Mouse (Mus musculus) forebrain, postnatal 0 days (tissue): ENCODE results near the gene Steap2. TPM values are rescaled to one million over a fixed set of nuclear protein-coding genes. Genes with fewer than 3 reads are reported as not detected.
A peak's percentile ranks its signal among the peaks of the same experiment; 100 is the strongest.

ENCODE experiments used
- ATAC-seq: fragments of 200-750 bp; cut with Nextera tagmentation; 2 replicates; pipeline ENCODE4 v1.8.0; 2017; ENCODE audit warnings: mild to moderate bottlenecking, moderate library complexity
- DNase-seq: peaks from one replicate; pipeline ENCODE4 v3.0.0-alpha.2; 2015
- H3K27ac ChIP-seq: fragments of 300-500 bp; sonication (generic); 2 replicates; pipeline ENCODE4 v1.5.1; 2014; ENCODE audit warnings: low read depth, mild to moderate bottlenecking, antibody characterized with exemption, low read length, moderate library complexity, mixed read lengths
- H3K27me3 ChIP-seq: fragments of 300-500 bp; sonication (generic); 2 replicates; pipeline ENCODE4 v1.6.1; 2014; ENCODE audit warnings: mild to moderate bottlenecking, low read length, mixed read lengths; ENCODE audit not compliant: insufficient read depth
- H3K36me3 ChIP-seq: fragments of 300-500 bp; sonication (generic); 2 replicates; pipeline ENCODE4 v1.6.1; 2014; ENCODE audit warnings: mild to moderate bottlenecking, moderate library complexity; ENCODE audit not compliant: insufficient read depth
- H3K4me1 ChIP-seq: fragments of 300-500 bp; sonication (generic); 2 replicates; pipeline ENCODE4 v1.6.1; 2014; ENCODE audit warnings: antibody characterized with exemption; ENCODE audit not compliant: insufficient read depth
- H3K4me2 ChIP-seq: fragments of 300-500 bp; sonication (generic); 2 replicates; pipeline ENCODE4 v1.6.1; 2014; ENCODE audit warnings: low read depth, mild to moderate bottlenecking, moderate library complexity
- H3K4me3 ChIP-seq: fragments of 300-500 bp; sonication (generic); 2 replicates; pipeline ENCODE4 v1.5.1; 2014; ENCODE audit warnings: low read depth, low read length, mixed read lengths
- H3K9ac ChIP-seq: fragments of 300-500 bp; sonication (generic); 2 replicates; pipeline ENCODE4 v1.6.1; 2014; ENCODE audit warnings: mild to moderate bottlenecking
- H3K9me3 ChIP-seq: fragments of 300-500 bp; sonication (generic); 2 replicates; pipeline ENCODE4 v1.6.1; 2016; ENCODE audit warnings: low read length
- CTCF ChIP-seq: sonication (generic); IDR thresholded peaks from 2 replicates; pipeline ENCODE4 v1.5.1; 2016; ENCODE audit warnings: antibody characterized with exemption, control low read depth, low read depth
- WGBS: fragments of 180-500 bp; shearing (Covaris S2); extraction: QIAGEN DNeasy Blood & Tissue Kit; methylation state at CpG from one replicate; pipeline ENCODE4 v1.1.7; 2014; 5-methylcytosine and 5-hydroxymethylcytosine counted together
- polyA plus RNA-seq: library from polyadenylated mRNA; unstranded; fragments of >200 nt; fragmentation: Nextera tagmentation; extraction: Ambion mirVana; gene quantifications from 2 replicates; pipeline ENCODE4 v1.2.1, GENCODE M21; 2015
- total RNA-seq: library from RNA; depleted of rRNA; stranded (reverse); fragments of >200 nt; gene quantifications from 2 replicates; pipeline ENCODE4 v1.2.3, GENCODE M21; 2014

The Steap2 gene
- total and polyA plus RNA-seq, 2 experiments from 2014 or later = 3.0 to 7.3 TPM

DNA sequence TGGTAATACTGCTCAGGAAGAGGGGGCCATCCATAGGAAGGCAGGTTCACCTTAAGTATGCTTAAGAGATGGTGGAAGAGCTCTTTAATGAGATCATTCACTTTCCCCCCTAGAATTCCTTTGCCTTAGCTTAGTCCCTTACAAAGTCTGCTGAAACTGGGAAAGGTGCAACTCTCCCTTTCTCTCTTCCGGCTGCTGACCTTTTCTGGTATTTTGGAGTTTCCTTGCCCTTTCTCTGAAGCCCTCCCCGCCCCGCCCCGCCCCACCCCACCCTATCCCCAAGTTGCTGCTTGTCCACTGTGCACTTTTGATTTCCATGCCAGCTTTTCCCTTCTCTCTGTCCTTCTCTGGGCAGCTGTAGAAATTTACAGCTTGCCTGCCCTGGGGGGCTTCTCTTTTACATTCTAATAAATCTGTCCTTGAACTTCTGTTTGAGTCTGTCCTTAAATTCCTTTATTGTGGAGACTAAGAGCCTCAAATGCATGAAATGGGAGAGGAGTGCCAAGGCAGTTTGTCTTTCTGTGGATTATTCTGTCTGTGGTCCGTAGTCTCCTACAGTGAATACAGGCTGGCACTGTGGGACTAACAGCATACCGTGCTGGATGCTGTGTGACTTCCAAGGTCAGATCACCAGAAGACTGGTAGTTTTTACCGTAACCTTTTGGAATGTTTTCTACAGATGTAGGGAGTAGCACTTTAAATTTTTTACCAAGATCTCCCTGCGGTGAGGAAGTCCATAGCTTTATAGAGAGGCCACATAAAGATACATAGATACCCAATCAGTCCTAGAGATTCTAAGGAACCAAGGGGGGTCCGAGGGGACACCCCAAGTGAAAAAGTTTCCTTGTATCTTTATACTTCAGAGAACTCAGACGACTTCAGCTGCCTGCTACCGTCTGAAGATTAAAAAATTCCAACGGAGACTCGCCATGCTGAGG is 13.2 kb upstream of the Steap2 start:
- WGBS = 73% methylated on average over 13 of the region's 13 CpGs
- H3K9ac ChIP-seq = no peak overlapping the region
- ATAC-seq (no peak), DNase-seq (no peak)
- no peaks in the 10 kb centered on the region for H3K27me3 ChIP-seq
- no peaks in the 10 kb centered on the region for H3K9me3 ChIP-seq
- TF ChIP-seq CTCF = no peak
- no peak overlapping the region for H3K4me2 ChIP-seq
- no peaks in the 10 kb centered on the region for H3K36me3 ChIP-seq
- H3K27ac ChIP-seq = no peak overlapping the region
- H3K4me3 ChIP-seq = no peak overlapping the region
- no peaks in the 10 kb centered on the region for H3K4me1 ChIP-seq

GRCm38 (mm10) chr5:5705019-5705418 is 10.6 kb upstream of the Steap2 start:
- ATAC-seq = no peak
- Histone ChIP-seq H3K4me3 (no peak overlapping the region), H3K27ac (no peak overlapping the region), H3K9ac (no peak overlapping the region), H3K9me3 (no peaks in the 10 kb centered on the region), H3K4me1 (no peaks in the 10 kb centered on the region), H3K27me3 (no peaks in the 10 kb centered on the region), H3K36me3 (no peaks in the 10 kb centered on the region), H3K4me2 (no peak overlapping the region)
- 57% methylated on average over 2 of the region's 2 CpGs for WGBS
- DNase-seq = no peak
- TF ChIP-seq CTCF = no peak

- H3K27me3 ChIP-seq = no peaks in the 10 kb centered on the region
- H3K27ac ChIP-seq = no peak overlapping the region
- H3K4me3 ChIP-seq = no peak overlapping the region
- no peaks in the 10 kb centered on the region for H3K9me3 ChIP-seq
- DNase-seq (no peak), ATAC-seq (no peak)
- no peaks in the 10 kb centered on the region for H3K36me3 ChIP-seq
- H3K4me1 ChIP-seq = no peaks in the 10 kb centered on the region
- TF ChIP-seq CTCF = no peak
- H3K9ac ChIP-seq = no peak overlapping the region
- WGBS = 76% methylated on average over 2 of the region's 2 CpGs
- no peak overlapping the region for H3K4me2 ChIP-seq
Observed at GRCm38 (mm10) chr5:5700386-5700785, 6.0 kb upstream of the Steap2 start.

DNA sequence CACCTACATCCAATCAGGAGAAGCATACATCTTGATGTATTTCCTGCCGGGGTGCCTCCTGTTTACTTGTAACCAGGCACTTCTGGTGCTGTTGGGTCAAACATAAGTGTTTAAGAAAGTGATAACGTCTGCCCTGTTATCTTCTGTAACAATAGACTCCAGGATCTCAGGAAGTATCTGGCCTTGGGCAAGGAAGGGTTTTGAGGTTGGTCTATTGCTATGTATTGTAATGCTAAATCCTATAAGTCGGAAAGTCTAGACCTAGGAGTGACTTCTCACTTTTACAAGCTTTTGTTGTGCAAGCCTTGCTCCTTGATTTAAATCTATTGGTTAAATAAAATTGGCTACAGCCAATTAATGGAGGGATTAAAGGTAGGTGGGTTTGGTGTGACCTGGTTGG is 4.5 kb upstream of the Steap2 start:
- no peak overlapping the region for H3K4me3 ChIP-seq
- H3K4me1 ChIP-seq = no peaks in the 10 kb centered on the region
- no peak overlapping the region for H3K9ac ChIP-seq
- TF ChIP-seq CTCF = no peak
- no peaks in the 10 kb centered on the region for H3K27me3 ChIP-seq
- no peak overlapping the region for H3K27ac ChIP-seq
- 76% methylated on average over 3 of the region's 3 CpGs for WGBS
- H3K9me3 ChIP-seq = no peaks in the 10 kb centered on the region
- ATAC-seq (no peak), DNase-seq (no peak)
- H3K4me2 ChIP-seq = no peak overlapping the region
- H3K36me3 ChIP-seq = no peaks in the 10 kb centered on the region

DNA sequence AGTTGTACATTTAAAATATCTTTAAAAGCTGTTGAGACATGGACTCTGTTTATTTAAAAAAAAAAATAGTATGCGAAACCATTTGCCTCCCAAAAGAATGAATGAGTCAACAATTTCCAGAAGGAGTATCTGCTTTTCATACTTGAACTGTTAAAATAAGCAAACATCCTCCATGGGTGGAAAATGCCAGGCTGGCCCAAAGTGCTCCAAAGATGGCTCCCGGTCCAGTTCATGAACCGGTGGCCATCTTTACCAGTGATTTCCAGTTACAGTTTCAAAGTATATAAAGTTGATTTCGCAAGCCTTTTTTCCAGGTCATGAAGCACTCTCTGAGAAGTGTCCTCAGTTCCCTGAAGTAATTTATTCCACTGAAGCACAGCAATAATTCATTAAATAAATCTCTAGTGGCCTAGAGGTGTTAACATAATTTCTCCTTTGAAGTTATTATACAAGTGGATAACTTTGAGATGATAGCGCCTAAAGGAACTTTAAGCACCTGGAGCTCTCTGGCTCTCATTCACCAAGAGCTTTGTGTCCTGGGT is 1.1 kb upstream of the Steap2 start:
- ATAC-seq (no peak), DNase-seq (no peak)
- no peak overlapping the region for H3K4me3 ChIP-seq
- no peak overlapping the region for H3K27ac ChIP-seq
- H3K27me3 ChIP-seq = no peaks in the 10 kb centered on the region
- H3K4me2 ChIP-seq = no peak overlapping the region
- no peaks in the 10 kb centered on the region for H3K4me1 ChIP-seq
- TF ChIP-seq CTCF = no peak
- WGBS = 92% methylated on average over 5 of the region's 5 CpGs
- no peaks in the 10 kb centered on the region for H3K9me3 ChIP-seq
- no peaks in the 10 kb centered on the region for H3K36me3 ChIP-seq
- H3K9ac ChIP-seq = no peak overlapping the region

DNA sequence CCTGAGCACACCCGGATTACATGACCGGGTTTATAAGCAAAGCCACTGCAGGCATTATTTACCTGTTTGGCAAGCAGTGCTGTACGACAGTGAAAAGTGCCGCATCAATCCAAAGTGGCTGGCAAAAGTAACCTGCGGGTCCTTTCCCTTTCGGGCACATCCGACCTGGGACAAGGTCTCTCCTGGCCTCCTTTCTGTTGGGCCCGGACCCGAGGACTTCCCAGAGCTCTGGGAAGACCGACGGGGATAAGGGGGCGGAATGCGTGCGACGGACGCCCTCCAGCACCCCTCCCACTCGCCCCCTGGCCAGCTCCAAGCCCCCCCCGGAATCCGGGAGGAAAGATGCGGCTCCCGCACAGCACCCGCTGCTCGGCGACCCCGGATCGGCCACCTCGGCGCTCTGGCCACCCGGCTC is 830 bp downstream of the Steap2 start:
- H3K9me3 ChIP-seq = no peaks in the 10 kb centered on the region

DNA sequence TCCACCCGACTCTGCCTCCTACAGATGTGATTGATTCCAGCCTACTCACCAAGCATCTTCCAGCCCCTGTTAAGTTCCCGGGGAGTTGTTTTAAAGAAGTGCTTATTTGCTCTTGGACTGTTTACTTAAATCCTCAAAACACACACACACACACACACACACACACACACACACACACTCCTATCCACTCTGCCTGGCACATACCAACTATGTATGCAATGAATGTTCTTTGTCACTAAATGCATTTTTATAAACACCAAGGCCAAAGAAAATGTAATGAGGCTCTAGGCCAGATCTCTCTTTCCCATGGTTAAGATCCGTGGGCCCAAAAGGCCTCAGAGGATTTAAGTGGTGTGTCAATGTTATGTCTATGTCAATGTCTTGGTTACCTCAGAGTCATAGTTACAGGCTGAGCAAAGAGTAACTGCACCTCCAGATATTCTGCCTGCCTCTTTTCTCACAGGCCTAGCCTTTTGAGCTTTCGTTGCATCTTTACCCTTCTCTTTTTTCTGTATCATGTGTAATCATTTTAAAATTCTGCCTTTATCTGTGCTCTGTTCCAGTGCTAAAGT is 2.1 kb downstream of the Steap2 start:
- no peaks in the 10 kb centered on the region for H3K27me3 ChIP-seq
- H3K36me3 ChIP-seq = no peaks in the 10 kb centered on the region
- TF ChIP-seq CTCF = no peak
- H3K4me1 ChIP-seq = no peaks in the 10 kb centered on the region
- ATAC-seq = no peak
- H3K27ac ChIP-seq = no peak overlapping the region
- no peak for DNase-seq
- H3K9me3 ChIP-seq = no peaks in the 10 kb centered on the region
- no peak overlapping the region for H3K4me2 ChIP-seq
- no peak overlapping the region for H3K9ac ChIP-seq
- WGBS = 65% methylated on average over 4 of the region's 4 CpGs
- no peak overlapping the region for H3K4me3 ChIP-seq

More for the DNA sequence above, 830 bp downstream of the Steap2 start:
- H3K36me3 ChIP-seq = no peaks in the 10 kb centered on the region
- H3K4me3 ChIP-seq = peak overlapping the region; percentile 68
- DNase-seq = peak; percentile 29
- no peaks in the 10 kb centered on the region for H3K4me1 ChIP-seq
- H3K4me2 ChIP-seq = peak overlapping the region; percentile 91
- peak overlapping the region; percentile 63 for H3K9ac ChIP-seq
- no peak overlapping the region for H3K27ac ChIP-seq
- under 1% methylated on average over 29 of the region's 29 CpGs for WGBS
- H3K27me3 ChIP-seq = no peaks in the 10 kb centered on the region
- TF ChIP-seq CTCF = no peak
- ATAC-seq = peak; percentile 51
